Mouse (Mus musculus) limb, embryonic 15.5 days (tissue): ENCODE data around the gene Kdm8. TPM values are rescaled to one million over a fixed set of nuclear protein-coding genes. Genes with fewer than 3 reads are reported as not detected.

Experiments
- ATAC-seq: fragments of 200-750 bp; cut with Nextera tagmentation; 2 replicates; pipeline ENCODE4 v1.8.0; 2017; ENCODE audit warnings: low read depth, moderate TSS enrichment; ENCODE audit not compliant: insufficient number of reproducible peaks, low FRiP score, low TSS enrichment
- H3K27ac ChIP-seq: fragments of 300-500 bp; sonication (generic); 2 replicates; pipeline ENCODE4 v1.5.1; 2015; ENCODE audit warnings: moderate library complexity, mild to moderate bottlenecking, inconsistent platforms
- H3K27me3 ChIP-seq: fragments of 300-500 bp; sonication (generic); 2 replicates; pipeline ENCODE4 v1.6.1; 2015; ENCODE audit warnings: inconsistent platforms
- H3K36me3 ChIP-seq: fragments of 300-500 bp; sonication (generic); 2 replicates; pipeline ENCODE4 v1.6.1; 2015; ENCODE audit warnings: inconsistent platforms
- H3K4me1 ChIP-seq: fragments of 300-500 bp; sonication (generic); 2 replicates; pipeline ENCODE4 v1.6.1; 2015; ENCODE audit warnings: inconsistent platforms
- H3K4me2 ChIP-seq: fragments of 300-500 bp; sonication (generic); 2 replicates; pipeline ENCODE4 v1.6.1; 2015; ENCODE audit warnings: mild to moderate bottlenecking, inconsistent platforms
- H3K4me3 ChIP-seq: fragments of 300-500 bp; sonication (generic); 2 replicates; pipeline ENCODE4 v1.5.1; 2015; ENCODE audit warnings: mild to moderate bottlenecking, inconsistent platforms
- H3K9ac ChIP-seq: fragments of 300-500 bp; sonication (generic); 2 replicates; pipeline ENCODE4 v1.6.1; 2015; ENCODE audit warnings: inconsistent platforms
- H3K9me3 ChIP-seq: fragments of 300-500 bp; sonication (generic); 2 replicates; pipeline ENCODE4 v1.6.1; 2016; ENCODE audit warnings: inconsistent platforms
- WGBS: fragments of 180-500 bp; shearing (Covaris S2); methylation state at CpG from one replicate; pipeline ENCODE4 v1.1.7; 2015; 5-methylcytosine and 5-hydroxymethylcytosine counted together
- polyA plus RNA-seq: library from polyadenylated mRNA; unstranded; fragments of >200 nt; fragmentation: Nextera tagmentation; extraction: Ambion mirVana; gene quantifications from 2 replicates; pipeline ENCODE4 v1.2.1, GENCODE M21; 2015

The Kdm8 gene
- polyA plus RNA-seq, 1 experiment from 2014 or later = 9.1 TPM

GRCm38 (mm10) chr7:125511432-125511831 lies 67.0 kb downstream of the Kdm8 start:
- WGBS = 82% methylated on average over 5 of the region's 5 CpGs
- Histone ChIP-seq H3K4me3 (no peak overlapping the region), H3K4me2 (no peak overlapping the region), H3K4me1 (peaks cover 18% of the 10 kb centered on the region), H3K9me3 (no peaks in the 10 kb centered on the region), H3K27ac (no peak overlapping the region), H3K27me3 (no peaks in the 10 kb centered on the region), H3K9ac (no peak overlapping the region), H3K36me3 (no peaks in the 10 kb centered on the region)
- ATAC-seq = no peak

GRCm38 (mm10) chr7:125511852-125512251 lies 67.4 kb downstream of the Kdm8 start:
- no peak for ATAC-seq
- Histone ChIP-seq H3K4me2 (no peak overlapping the region), H3K27ac (no peak overlapping the region), H3K4me3 (no peak overlapping the region), H3K4me1 (peaks cover 18% of the 10 kb centered on the region), H3K9ac (no peak overlapping the region), H3K27me3 (no peaks in the 10 kb centered on the region), H3K9me3 (no peaks in the 10 kb centered on the region), H3K36me3 (no peaks in the 10 kb centered on the region)
- WGBS = 50% methylated on average over 2 of the region's 2 CpGs

Other genes with a start within 250 kb of the Kdm8 start
- gene Nsmce1, start 46.9 kb downstream of the Kdm8 start, polyA plus RNA-seq = 102 and 103 TPM in 2 replicates
- 11.4 and 11.9 TPM in 2 replicates for gene Il4ra, start 107.4 kb downstream of the Kdm8 start, polyA plus RNA-seq
- 0.61 and 0.92 TPM in 2 replicates for gene Il21r, start 158.8 kb downstream of the Kdm8 start, polyA plus RNA-seq